Mouse (Mus musculus): ENCODE results near the gene Snx20. TPM values are rescaled to one million over a fixed set of nuclear protein-coding genes. Genes with fewer than 3 reads are reported as not detected.

Gene Snx20
- total RNA-seq, 2 experiments from 2014 or later = 1.4 to 1.6 TPM

DNA sequence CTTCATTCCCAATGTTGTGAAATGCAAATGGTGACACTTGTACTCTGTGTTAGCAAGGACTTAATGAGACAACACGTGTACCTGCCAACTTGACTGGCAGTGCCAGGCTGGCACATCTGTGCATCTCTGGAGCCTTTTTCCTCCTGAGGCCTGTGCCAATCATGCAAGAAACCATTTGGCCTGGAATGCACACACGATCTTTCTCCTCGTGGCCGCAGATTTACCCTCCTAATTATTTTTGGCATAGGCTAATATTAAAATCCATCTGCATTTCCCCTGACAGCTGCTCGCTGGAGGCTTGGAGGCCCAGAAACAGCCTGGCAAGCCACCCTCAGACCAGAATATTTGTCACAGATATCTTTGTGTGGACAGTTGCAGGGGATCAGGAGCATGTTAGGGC is 58.3 kb downstream of the Snx20 start:
- intact Hi-C loops (cut with DNase I) = no loop called here
- no peak for DNase-seq (ENCODE audit: extremely low spot score in 1 of 2, low spot score in 2 of 2)

Other genes starting within 250 kb of the Snx20 start
- gene Nkd1, start 114.8 kb downstream of the Snx20 start, total RNA-seq (2021) = 10 to 100 TPM; 17.2 to 24.4 TPM
- under 1 TPM; 0.61 to 0.97 TPM for gene Nod2, start 11.2 kb upstream of the Snx20 start, total RNA-seq (2021)
- 10 to 100 TPM; 63.3 to 63.9 TPM for gene Cyld, start 60.9 kb upstream of the Snx20 start, total RNA-seq (2021)

Data from left cerebral cortex, postnatal 10 days (tissue).